Mouse (Mus musculus) 3134 (cell line): Measurements from ENCODE around the gene Sc5d.

Experiments
- DNase-seq: peaks from one replicate; pipeline ENCODE4 v3.0.0-alpha.2; 2011; ENCODE audit warnings: low spot score; ENCODE audit not compliant: insufficient read length; ENCODE audit errors: extremely low read depth

Gene Sc5d

GRCm38 (mm10) chr9:42263709-42264111 is 346 bp downstream of the Sc5d start:
- DNase-seq, result no peak

DNA sequence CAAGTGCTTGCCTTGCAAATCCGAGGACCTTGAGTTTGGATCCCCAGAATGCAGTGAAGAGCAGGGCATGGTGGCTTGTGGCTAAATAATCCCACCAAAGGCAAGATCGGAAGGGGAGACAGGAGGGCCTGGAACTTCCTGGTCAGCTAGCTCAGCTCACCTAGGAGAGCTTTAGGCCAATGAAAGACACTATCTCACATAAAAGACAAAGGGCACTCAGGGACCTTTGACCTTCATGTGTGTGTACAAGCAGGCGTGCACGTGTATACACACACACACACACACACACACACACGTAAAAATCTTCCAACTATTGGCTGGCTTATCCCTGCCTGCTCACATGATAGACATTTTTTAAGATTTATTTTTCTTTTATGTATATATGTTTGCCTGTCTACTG is 3.6 kb downstream of the Sc5d start:
- no peak for DNase-seq

GRCm38 (mm10) chr9:42249112-42249511 is 14.9 kb downstream of the Sc5d start:
- no peak for DNase-seq

GRCm38 (mm10) chr9:42246688-42247087 is 17.4 kb downstream of the Sc5d start:
- no peak for DNase-seq

DNA sequence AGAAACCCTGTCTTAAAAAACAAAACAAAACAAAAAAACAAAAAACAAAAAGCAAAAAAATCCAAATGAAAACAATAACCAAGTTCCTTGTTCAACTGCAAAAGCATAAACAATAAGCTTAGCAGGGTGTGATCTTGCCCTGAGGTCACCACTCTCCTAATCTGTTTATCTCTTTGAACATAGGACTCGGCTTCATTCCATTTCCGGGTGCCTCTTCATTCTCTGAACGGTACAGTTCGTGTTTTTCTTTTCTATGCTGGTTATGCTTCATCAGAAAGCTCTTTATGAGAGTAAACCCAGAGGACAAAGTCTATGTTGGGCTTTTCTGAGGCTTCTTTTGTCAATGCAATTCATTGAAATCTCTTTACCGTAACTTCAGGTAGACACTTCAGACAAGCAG is 19.9 kb downstream of the Sc5d start:
- no peak for DNase-seq

GRCm38 (mm10) chr9:42241021-42241420 is 23.0 kb downstream of the Sc5d start:
- no peak for DNase-seq

DNA sequence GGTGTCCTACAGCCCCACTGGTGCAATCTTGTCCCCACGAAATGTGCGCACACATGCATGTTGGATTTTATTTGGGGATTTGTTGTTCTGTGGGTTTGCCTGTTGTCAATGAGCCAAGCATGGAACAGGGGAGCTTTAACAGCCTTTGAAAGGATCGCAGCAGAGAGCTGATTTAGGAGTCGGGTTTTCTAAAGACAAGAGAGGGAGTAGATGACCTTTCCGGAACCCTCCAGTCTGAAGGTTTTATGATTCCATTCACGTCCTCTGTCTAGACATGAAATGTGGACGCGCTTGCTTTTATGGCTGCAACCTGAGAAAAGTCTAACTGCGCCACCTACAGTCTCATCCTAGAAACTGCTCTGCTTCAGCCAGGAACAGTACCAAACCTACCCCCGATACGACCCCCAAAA is 23.5 kb downstream of the Sc5d start:
- DNase-seq, result no peak

GRCm38 (mm10) chr9:42238827-42239226 is 25.2 kb downstream of the Sc5d start:
- DNase-seq, result no peak

- no peak for DNase-seq
These were observed 32.9 kb downstream of the Sc5d start for GRCm38 (mm10) chr9:42231116-42231515.

GRCm38 (mm10) chr9:42230333-42230732 is 33.7 kb downstream of the Sc5d start:
- no peak for DNase-seq

DNA sequence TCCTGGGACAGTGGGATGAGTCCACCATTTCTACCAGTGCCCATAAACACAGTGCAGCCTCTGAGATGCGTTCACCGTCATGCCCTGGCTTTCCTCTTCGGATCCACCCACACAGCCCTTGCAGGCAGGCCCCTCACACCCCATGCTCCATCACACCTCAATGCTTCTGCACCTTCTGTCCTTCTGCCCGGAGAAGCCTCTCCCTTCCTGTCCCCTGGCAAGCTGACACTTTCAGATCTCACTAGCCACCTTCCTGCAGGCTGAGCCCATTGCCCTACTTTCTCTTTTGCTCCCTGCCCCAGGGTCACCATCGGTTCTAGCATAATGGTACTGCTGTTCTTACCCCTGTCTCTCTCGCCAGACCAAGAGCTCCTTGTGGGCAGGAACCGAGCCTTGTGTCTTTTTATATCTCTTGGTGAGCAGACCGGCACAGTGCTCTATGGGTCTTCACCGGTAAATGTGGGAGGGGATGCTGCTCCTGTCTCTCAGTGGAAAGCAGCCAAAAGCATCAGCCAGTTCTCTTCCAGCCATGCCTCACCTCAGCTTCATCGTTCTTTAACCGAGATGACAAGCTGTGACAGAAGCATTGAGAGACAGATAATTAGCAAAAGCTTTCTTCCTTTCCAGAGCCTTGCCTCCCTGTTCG is 34.5 kb downstream of the Sc5d start:
- DNase-seq, result no peak

DNA sequence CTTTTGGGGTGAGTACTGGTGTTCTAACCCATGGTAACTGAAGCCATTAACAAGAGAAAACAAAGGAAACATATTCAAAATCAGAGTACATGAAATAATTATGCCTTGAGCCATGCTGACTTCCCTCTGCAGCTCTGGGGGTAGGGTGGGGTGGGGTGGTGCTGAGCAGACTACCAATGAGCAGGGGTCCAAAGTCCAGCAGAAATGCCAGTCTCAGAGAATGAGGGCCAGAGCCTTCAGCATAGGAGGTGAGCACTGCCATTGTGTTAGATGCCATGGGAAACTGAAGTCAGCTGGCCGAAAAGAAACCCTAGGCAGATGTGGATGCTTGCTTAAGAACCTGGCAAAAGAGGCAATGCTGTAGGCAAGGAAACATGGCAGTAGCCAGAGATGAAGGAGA is 36.3 kb downstream of the Sc5d start:
- DNase-seq, result no peak

DNA sequence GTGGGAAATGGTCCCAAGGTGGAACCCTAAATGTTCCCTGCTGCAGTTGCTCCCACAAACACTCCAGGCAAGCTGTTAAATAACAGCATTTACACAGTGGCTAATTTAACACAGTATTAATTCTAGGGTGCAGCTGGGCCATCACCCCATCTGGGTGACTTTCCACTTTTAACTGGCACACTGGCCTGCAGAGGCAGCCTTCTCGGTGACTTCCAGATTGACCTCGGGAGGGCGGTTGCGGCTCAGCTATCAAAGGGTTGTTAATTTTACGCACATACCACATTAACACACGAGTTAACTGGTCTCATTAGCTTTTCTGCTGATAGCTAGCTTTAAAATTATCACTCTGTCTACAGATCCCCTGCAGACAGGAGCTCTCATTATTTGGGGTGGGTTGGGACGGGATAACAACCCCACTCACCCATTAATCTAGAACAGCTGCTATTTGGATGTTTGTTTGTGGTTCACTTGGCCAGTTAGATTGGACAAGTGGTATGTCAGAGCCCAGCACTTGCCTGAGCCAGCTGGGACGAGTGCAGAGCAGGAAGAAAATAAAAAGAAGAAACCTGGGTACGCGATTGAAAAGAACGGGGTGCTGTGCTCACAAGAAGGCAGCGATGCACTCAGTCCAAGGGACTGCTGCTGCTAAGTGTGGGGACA is 44.9 kb downstream of the Sc5d start:
- no peak for DNase-seq

- DNase-seq, result no peak
These were observed 46.4 kb downstream of the Sc5d start for GRCm38 (mm10) chr9:42217685-42218084.

DNA sequence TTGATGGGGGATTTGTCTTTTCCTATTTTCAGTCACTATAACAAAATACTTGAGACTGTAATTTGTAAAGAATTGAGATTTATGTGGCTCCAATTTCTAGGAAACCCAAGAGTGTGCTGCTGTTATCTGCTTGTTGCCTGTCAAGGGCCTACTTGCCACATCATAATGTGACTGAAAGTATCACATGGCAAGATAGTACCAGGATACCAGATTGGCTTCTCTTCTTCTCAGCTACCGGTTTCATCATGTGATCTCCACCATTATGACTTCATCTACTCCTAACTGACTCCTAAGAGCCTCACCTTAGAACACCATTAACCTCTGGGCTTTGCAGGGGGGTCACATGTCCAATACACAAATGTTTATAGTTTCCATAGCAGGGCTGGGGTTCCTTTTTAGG is 49.9 kb downstream of the Sc5d start:
- DNase-seq, result no peak

- DNase-seq, result no peak
These were observed 50.9 kb downstream of the Sc5d start for GRCm38 (mm10) chr9:42213142-42213541.

DNA sequence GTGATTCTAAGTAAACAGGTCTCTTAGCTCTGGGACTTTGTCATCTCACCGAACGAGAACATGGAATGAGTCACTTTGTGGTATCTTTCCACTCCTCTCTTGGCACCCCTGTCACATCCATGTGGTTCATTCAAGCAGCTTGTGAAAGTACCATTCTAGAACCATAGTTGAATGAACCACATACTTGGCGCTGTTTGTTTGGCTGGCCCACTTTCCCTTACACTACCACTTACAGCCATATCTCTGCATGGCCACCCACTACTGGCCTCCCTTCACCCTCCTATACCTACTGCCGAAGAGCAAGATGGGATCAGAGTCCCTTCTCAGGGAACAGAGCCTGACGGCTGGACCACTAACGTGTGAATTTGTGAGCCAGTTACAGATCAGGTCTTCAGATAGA is 54.4 kb downstream of the Sc5d start:
- DNase-seq, result peak; percentile 81

- peak; percentile 73 for DNase-seq
These were observed 55.6 kb downstream of the Sc5d start for GRCm38 (mm10) chr9:42208463-42208862.

GRCm38 (mm10) chr9:42206750-42207149 is 57.3 kb downstream of the Sc5d start:
- no peak for DNase-seq

- no peak for DNase-seq
These were observed 61.8 kb downstream of the Sc5d start for GRCm38 (mm10) chr9:42202271-42202670.
